Mouse (Mus musculus): ENCODE data around the gene Klk4.

DNA sequence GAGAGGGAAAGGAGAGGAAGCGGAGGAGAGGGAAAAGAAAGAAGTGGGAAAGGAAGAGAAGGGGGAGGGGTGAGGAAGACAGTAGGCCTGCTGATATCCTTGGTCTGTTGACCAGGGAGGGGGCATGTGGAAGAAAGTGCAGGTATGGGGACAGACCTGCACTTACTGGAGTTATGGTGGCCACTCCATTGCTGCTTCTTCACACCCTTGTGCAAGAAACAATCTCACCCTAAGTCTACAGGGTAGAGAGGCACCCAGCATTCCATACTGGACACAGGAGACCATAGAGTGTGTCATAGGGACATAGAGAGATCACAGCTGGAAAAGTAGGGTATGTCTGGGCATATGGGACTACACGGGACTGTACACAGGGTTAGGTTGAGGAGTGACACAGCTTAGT, 41.0 kb downstream of the Klk4 start:
- TF ChIP-seq POLR2A (IDR thresholded peaks at IDR 0.05; ENCODE audit: borderline replicate concordance, insufficient read depth, low read length), result no peak
- no peak for TF ChIP-seq CTCF (IDR thresholded peaks at IDR 0.05; ENCODE audit: borderline replicate concordance, insufficient read depth, low read depth, low read length)

Measured in cerebellum, adult 2 months (tissue).